Mouse (Mus musculus): ENCODE data around the gene Prr36.

Prr36 gene

GRCm38 (mm10) chr8:4239193-4239890, 22.1 kb upstream of the Prr36 start:
- no peak for DNase-seq

- DNase-seq, result peak; percentile 99 to 100
Observed at GRCm38 (mm10) chr8:4238434-4239192, 21.4 kb upstream of the Prr36 start, which contains the start of the genes Map2k7 and Gm49320. Map2k7 (plus strand) TSS chr8:4238740. Gm49320 (plus strand) TSS chr8:4238865.

- DNase-seq, result no peak
Observed at GRCm38 (mm10) chr8:4237814-4238433, 20.7 kb upstream of the Prr36 start.

- no peak for DNase-seq
Observed at GRCm38 (mm10) chr8:4230612-4231351, 13.5 kb upstream of the Prr36 start.

- no peak for DNase-seq
Observed at GRCm38 (mm10) chr8:4229784-4230183, 12.5 kb upstream of the Prr36 start.

GRCm38 (mm10) chr8:4227919-4228318, 10.7 kb upstream of the Prr36 start:
- DNase-seq, result no peak

- DNase-seq, result no peak
Observed at GRCm38 (mm10) chr8:4226739-4227347, 9.6 kb upstream of the Prr36 start, which contains the start of gene Lrrc8e. Lrrc8e (plus strand) TSS chr8:4226827.

GRCm38 (mm10) chr8:4226323-4226722, 9.1 kb upstream of the Prr36 start:
- DNase-seq, result no peak

- no peak for DNase-seq
Observed at GRCm38 (mm10) chr8:4222059-4222458, 4.8 kb upstream of the Prr36 start.

GRCm38 (mm10) chr8:4219617-4220016, 2.4 kb upstream of the Prr36 start:
- DNase-seq, result no peak

GRCm38 (mm10) chr8:4216296-4216695, 963 bp downstream of the Prr36 start:
- peak in 1 of 2 experiments; percentile 38 for DNase-seq

GRCm38 (mm10) chr8:4214006-4214980, 3.0 kb downstream of the Prr36 start:
- peak in 1 of 2 experiments; percentile 30 for DNase-seq

GRCm38 (mm10) chr8:4213210-4214005, 3.9 kb downstream of the Prr36 start:
- peak in 1 of 2 experiments; percentile 33 for DNase-seq

GRCm38 (mm10) chr8:4212809-4213209, 4.5 kb downstream of the Prr36 start:
- DNase-seq, result no peak

- no peak for DNase-seq
Observed at GRCm38 (mm10) chr8:4211097-4211496, 6.2 kb downstream of the Prr36 start.

GRCm38 (mm10) chr8:4207016-4207350, 10.3 kb downstream of the Prr36 start:
- no peak for DNase-seq

- DNase-seq, result peak; percentile 38 to 40
Observed at GRCm38 (mm10) chr8:4206182-4207015, 10.9 kb downstream of the Prr36 start.

GRCm38 (mm10) chr8:4205246-4206123, 11.8 kb downstream of the Prr36 start:
- no peak for DNase-seq
